Mouse (Mus musculus) neural tube, embryonic 13.5 days (tissue): ENCODE results near the gene Ryr3. TPM values are rescaled to one million over a fixed set of nuclear protein-coding genes. Genes with fewer than 3 reads are reported as not detected.

Experiments
- ATAC-seq: fragments of 200-750 bp; cut with Nextera tagmentation; 2 replicates; pipeline ENCODE4 v1.8.0; 2017; ENCODE audit warnings: low read depth, mild to moderate bottlenecking, moderate TSS enrichment, moderate library complexity
- H3K27ac ChIP-seq: fragments of 300-500 bp; sonication (generic); replicated peaks from 2 replicates; pipeline ENCODE4 v1.5.1; 2015; ENCODE audit warnings: moderate library complexity, mild to moderate bottlenecking, inconsistent platforms
- H3K27me3 ChIP-seq: fragments of 300-500 bp; sonication (generic); 2 replicates; pipeline ENCODE4 v1.6.1; 2015; ENCODE audit warnings: mild to moderate bottlenecking, inconsistent platforms
- H3K36me3 ChIP-seq: fragments of 300-500 bp; sonication (generic); 2 replicates; pipeline ENCODE4 v1.6.1; 2015; ENCODE audit warnings: mild to moderate bottlenecking, inconsistent platforms
- H3K4me1 ChIP-seq: fragments of 300-500 bp; sonication (generic); replicated peaks from 2 replicates; pipeline ENCODE4 v1.6.1; 2015; ENCODE audit warnings: inconsistent platforms
- H3K4me2 ChIP-seq: fragments of 300-500 bp; sonication (generic); 2 replicates; pipeline ENCODE4 v1.6.1; 2015; ENCODE audit warnings: inconsistent platforms, mild to moderate bottlenecking, moderate library complexity
- H3K4me3 ChIP-seq: fragments of 300-500 bp; sonication (generic); 2 replicates; pipeline ENCODE4 v1.5.1; 2015; ENCODE audit warnings: mild to moderate bottlenecking, inconsistent platforms
- H3K9ac ChIP-seq: fragments of 300-500 bp; sonication (generic); 2 replicates; pipeline ENCODE4 v1.6.1; 2015; ENCODE audit warnings: moderate library complexity, mild to moderate bottlenecking, inconsistent platforms
- H3K9me3 ChIP-seq: fragments of 300-500 bp; sonication (generic); 2 replicates; pipeline ENCODE4 v1.6.1; 2016; ENCODE audit warnings: inconsistent platforms
- WGBS: fragments of 180-500 bp; shearing (Covaris S2); methylation state at CpG from one replicate; pipeline ENCODE4 v1.1.7; 2015; 5-methylcytosine and 5-hydroxymethylcytosine counted together
- polyA plus RNA-seq: library from polyadenylated mRNA; unstranded; fragments of >200 nt; fragmentation: Nextera tagmentation; extraction: Ambion mirVana; gene quantifications from 2 replicates; pipeline ENCODE4 v1.2.1, GENCODE M21; 2015

Gene Ryr3
- polyA plus RNA-seq, 1 experiment from 2014 or later, result 3.1 TPM

- no peak overlapping the region for H3K4me3 ChIP-seq
- WGBS, result 76% methylated on average over 1 of the region's 1 CpGs
- H3K36me3 ChIP-seq, result no peaks in the 10 kb centered on the region
- H3K27ac ChIP-seq, result no peak overlapping the region
- H3K4me1 ChIP-seq, result no peaks in the 10 kb centered on the region
- H3K27me3 ChIP-seq, result no peaks in the 10 kb centered on the region
- H3K9me3 ChIP-seq, result no peaks in the 10 kb centered on the region
- ATAC-seq, result no peak
- H3K4me2 ChIP-seq, result no peak overlapping the region
- no peak overlapping the region for H3K9ac ChIP-seq
Measured at GRCm38 (mm10) chr2:112676721-112677120, 540.2 kb downstream of the Ryr3 start.

- Histone ChIP-seq H3K36me3 (no peaks in the 10 kb centered on the region), H3K27me3 (no peaks in the 10 kb centered on the region), H3K27ac (no peak overlapping the region), H3K4me3 (no peak overlapping the region), H3K9me3 (no peaks in the 10 kb centered on the region), H3K4me2 (no peak overlapping the region), H3K4me1 (no peaks in the 10 kb centered on the region), H3K9ac (no peak overlapping the region)
- no peak for ATAC-seq
- WGBS, result 89% methylated on average over 2 of the region's 2 CpGs
Measured at GRCm38 (mm10) chr2:112676175-112676574, 540.7 kb downstream of the Ryr3 start.

GRCm38 (mm10) chr2:112669461-112669860 is 547.4 kb downstream of the Ryr3 start:
- no peak overlapping the region for H3K4me3 ChIP-seq
- H3K4me2 ChIP-seq, result no peak overlapping the region
- no peak overlapping the region for H3K27ac ChIP-seq
- no peaks in the 10 kb centered on the region for H3K27me3 ChIP-seq
- 90% methylated on average over 3 of the region's 3 CpGs for WGBS
- no peaks in the 10 kb centered on the region for H3K9me3 ChIP-seq
- no peak for ATAC-seq
- H3K4me1 ChIP-seq, result no peaks in the 10 kb centered on the region
- H3K9ac ChIP-seq, result no peak overlapping the region
- no peaks in the 10 kb centered on the region for H3K36me3 ChIP-seq

- 63% methylated on average over 5 of the region's 5 CpGs for WGBS
Measured at GRCm38 (mm10) chr2:112656131-112656530, 560.8 kb downstream of the Ryr3 start.

GRCm38 (mm10) chr2:112653836-112654235 is 563.1 kb downstream of the Ryr3 start:
- H3K9ac ChIP-seq, result no peak overlapping the region
- no peaks in the 10 kb centered on the region for H3K27me3 ChIP-seq
- H3K4me1 ChIP-seq, result no peaks in the 10 kb centered on the region
- H3K36me3 ChIP-seq, result no peaks in the 10 kb centered on the region
- no peak overlapping the region for H3K4me2 ChIP-seq
- no peak overlapping the region for H3K4me3 ChIP-seq
- H3K9me3 ChIP-seq, result no peaks in the 10 kb centered on the region
- WGBS, result 84% methylated on average over 3 of the region's 3 CpGs
- H3K27ac ChIP-seq, result no peak overlapping the region
- no peak for ATAC-seq

More at GRCm38 (mm10) chr2:112656131-112656530, 560.8 kb downstream of the Ryr3 start:
- Histone ChIP-seq H3K9ac (no peak overlapping the region), H3K36me3 (no peaks in the 10 kb centered on the region), H3K4me2 (no peak overlapping the region), H3K4me3 (no peak overlapping the region), H3K27ac (no peak overlapping the region), H3K4me1 (no peaks in the 10 kb centered on the region), H3K27me3 (no peaks in the 10 kb centered on the region), H3K9me3 (no peaks in the 10 kb centered on the region)
- no peak for ATAC-seq

GRCm38 (mm10) chr2:112637206-112637605 is 579.7 kb downstream of the Ryr3 start:
- no peak for ATAC-seq
- 89% methylated on average over 5 of the region's 5 CpGs for WGBS
- Histone ChIP-seq H3K4me3 (no peak overlapping the region), H3K36me3 (no peaks in the 10 kb centered on the region), H3K4me2 (no peak overlapping the region), H3K27ac (no peak overlapping the region), H3K27me3 (no peaks in the 10 kb centered on the region), H3K4me1 (no peaks in the 10 kb centered on the region), H3K9ac (no peak overlapping the region), H3K9me3 (no peaks in the 10 kb centered on the region)

- no peaks in the 10 kb centered on the region for H3K36me3 ChIP-seq
- H3K9ac ChIP-seq, result no peak overlapping the region
- no peak overlapping the region for H3K4me3 ChIP-seq
- no peaks in the 10 kb centered on the region for H3K27me3 ChIP-seq
- ATAC-seq, result no peak
- no peaks in the 10 kb centered on the region for H3K4me1 ChIP-seq
- H3K9me3 ChIP-seq, result no peaks in the 10 kb centered on the region
- H3K4me2 ChIP-seq, result no peak overlapping the region
- no peak overlapping the region for H3K27ac ChIP-seq
- 92% methylated on average over 9 of the region's 9 CpGs for WGBS
Measured at GRCm38 (mm10) chr2:112632536-112632935, 584.4 kb downstream of the Ryr3 start.

GRCm38 (mm10) chr2:112630669-112631068 is 586.2 kb downstream of the Ryr3 start:
- no peaks in the 10 kb centered on the region for H3K9me3 ChIP-seq
- ATAC-seq, result no peak
- H3K9ac ChIP-seq, result no peak overlapping the region
- H3K27ac ChIP-seq, result no peak overlapping the region
- WGBS, result 88% methylated on average over 11 of the region's 11 CpGs
- no peaks in the 10 kb centered on the region for H3K36me3 ChIP-seq
- H3K4me2 ChIP-seq, result no peak overlapping the region
- no peak overlapping the region for H3K4me3 ChIP-seq
- no peaks in the 10 kb centered on the region for H3K27me3 ChIP-seq
- H3K4me1 ChIP-seq, result no peaks in the 10 kb centered on the region

- no peaks in the 10 kb centered on the region for H3K9me3 ChIP-seq
- 91% methylated on average over 3 of the region's 3 CpGs for WGBS
- no peak for ATAC-seq
Measured at GRCm38 (mm10) chr2:112625156-112625555, 591.7 kb downstream of the Ryr3 start.

GRCm38 (mm10) chr2:112617206-112617605 is 599.7 kb downstream of the Ryr3 start:
- Histone ChIP-seq H3K27ac (no peak overlapping the region), H3K4me1 (no peaks in the 10 kb centered on the region), H3K4me2 (no peak overlapping the region), H3K9ac (no peak overlapping the region), H3K4me3 (no peak overlapping the region), H3K9me3 (no peaks in the 10 kb centered on the region), H3K27me3 (no peaks in the 10 kb centered on the region), H3K36me3 (no peaks in the 10 kb centered on the region)
- no peak for ATAC-seq
- WGBS, result 4% methylated on average over 3 of the region's 3 CpGs

More at GRCm38 (mm10) chr2:112625156-112625555, 591.7 kb downstream of the Ryr3 start:
- no peak overlapping the region for H3K27ac ChIP-seq
- no peaks in the 10 kb centered on the region for H3K36me3 ChIP-seq
- no peak overlapping the region for H3K4me3 ChIP-seq
- H3K9ac ChIP-seq, result no peak overlapping the region
- no peaks in the 10 kb centered on the region for H3K27me3 ChIP-seq
- H3K4me2 ChIP-seq, result no peak overlapping the region
- H3K4me1 ChIP-seq, result no peaks in the 10 kb centered on the region

- Histone ChIP-seq H3K4me1 (no peaks in the 10 kb centered on the region), H3K27ac (no peak overlapping the region), H3K27me3 (no peaks in the 10 kb centered on the region), H3K36me3 (no peaks in the 10 kb centered on the region), H3K9me3 (no peaks in the 10 kb centered on the region; the same call in 1 of the 2 replicates), H3K4me3 (no peak overlapping the region), H3K4me2 (no peak overlapping the region), H3K9ac (no peak overlapping the region)
- WGBS, result 81% methylated on average over 7 of the region's 7 CpGs
- no peak for ATAC-seq
Measured at GRCm38 (mm10) chr2:112614375-112614774, 602.5 kb downstream of the Ryr3 start.

GRCm38 (mm10) chr2:112612628-112613027 is 604.3 kb downstream of the Ryr3 start:
- WGBS, result 87% methylated on average over 3 of the region's 3 CpGs
- H3K27me3 ChIP-seq, result no peaks in the 10 kb centered on the region
- no peak overlapping the region for H3K4me3 ChIP-seq
- ATAC-seq, result no peak
- H3K36me3 ChIP-seq, result no peaks in the 10 kb centered on the region
- H3K4me1 ChIP-seq, result no peaks in the 10 kb centered on the region
- no peak overlapping the region for H3K4me2 ChIP-seq
- H3K9me3 ChIP-seq, result no peaks in the 10 kb centered on the region; the same call in 1 of the 2 replicates
- no peak overlapping the region for H3K9ac ChIP-seq
- H3K27ac ChIP-seq, result no peak overlapping the region

- Histone ChIP-seq H3K4me1 (0 out of 2 replicates have a peak, but pooled peaks cover 3% of the 10 kb centered on the region), H3K4me2 (no peak overlapping the region), H3K27me3 (no peaks in the 10 kb centered on the region), H3K27ac (no peak overlapping the region), H3K4me3 (no peak overlapping the region), H3K9ac (no peak overlapping the region), H3K9me3 (no peaks in the 10 kb centered on the region; the same call in 1 of the 2 replicates), H3K36me3 (no peaks in the 10 kb centered on the region)
- ATAC-seq, result no peak
- 88% methylated on average over 3 of the region's 3 CpGs for WGBS
Measured at GRCm38 (mm10) chr2:112606536-112606935, 610.4 kb downstream of the Ryr3 start.
